Mouse (Mus musculus) megakaryocyte, embryonic 14.5 days (primary cell): ENCODE data around the gene Prkd1. TPM values are rescaled to one million over a fixed set of nuclear protein-coding genes. Genes with fewer than 3 reads are reported as not detected.

Experiments
- H3K27me3 ChIP-seq: replicated peaks from 2 replicates; pipeline ENCODE3; 2012; ENCODE audit warnings: inconsistent platforms
- H3K36me3 ChIP-seq: replicated peaks from 2 replicates; pipeline ENCODE3; 2012; ENCODE audit warnings: low read length, inconsistent platforms, mixed read lengths
- H3K4me1 ChIP-seq: 2 replicates; pipeline ENCODE4 v1.6.1; 2012; ENCODE audit warnings: inconsistent platforms
- H3K4me3 ChIP-seq: replicated peaks from 2 replicates; pipeline ENCODE3; 2012; ENCODE audit warnings: moderate library complexity, mild to moderate bottlenecking, inconsistent platforms
- H3K9me3 ChIP-seq: 2 replicates; pipeline ENCODE4 v1.6.1; 2012; ENCODE audit warnings: inconsistent platforms
- FLI1 ChIP-seq: IDR thresholded peaks from 2 replicates; pipeline ENCODE4 v1.6.1; 2012; ENCODE audit warnings: low read length, inconsistent platforms, mixed read lengths
- GATA1 ChIP-seq: IDR thresholded peaks from 3 replicates; pipeline ENCODE4 v1.6.1; 2012; ENCODE audit warnings: mixed read lengths, low read length, inconsistent platforms, borderline replicate concordance
- polyA plus RNA-seq: library from polyadenylated mRNA; stranded (reverse); fragments of >175 nt; gene quantifications from 2 replicates; pipeline ENCODE4 v1.2.3, GENCODE M21; 2012; ENCODE audit warnings: low replicate concordance; ENCODE audit not compliant: insufficient read depth

The Prkd1 gene
- polyA plus RNA-seq, 1 experiment = not detected

- Histone ChIP-seq H3K27me3 (no peaks in the 10 kb centered on the region), H3K4me1 (no peaks in the 10 kb centered on the region), H3K4me3 (no peak overlapping the region), H3K36me3 (no peaks in the 10 kb centered on the region), H3K9me3 (peaks cover 12% of the 10 kb centered on the region)
- TF ChIP-seq GATA1 (no peak), FLI1 (no peak)
Observed at GRCm38 (mm10) chr12:50457151-50457550, 191.7 kb downstream of the Prkd1 start.

GRCm38 (mm10) chr12:50451761-50452160 is 197.1 kb downstream of the Prkd1 start:
- no peak overlapping the region for H3K4me3 ChIP-seq
- TF ChIP-seq GATA1 (no peak), FLI1 (no peak)
- no peaks in the 10 kb centered on the region for H3K36me3 ChIP-seq
- H3K9me3 ChIP-seq = peaks cover 3% of the 10 kb centered on the region; the same call in 1 of the 2 replicates
- H3K4me1 ChIP-seq = no peaks in the 10 kb centered on the region
- H3K27me3 ChIP-seq = no peaks in the 10 kb centered on the region

GRCm38 (mm10) chr12:50436660-50437059 is 212.2 kb downstream of the Prkd1 start:
- no peaks in the 10 kb centered on the region for H3K36me3 ChIP-seq
- H3K4me3 ChIP-seq = no peak overlapping the region
- no peak for TF ChIP-seq FLI1
- no peak for TF ChIP-seq GATA1

GRCm38 (mm10) chr12:50430129-50430703 is 218.7 kb downstream of the Prkd1 start:
- Histone ChIP-seq H3K4me1 (no peaks in the 10 kb centered on the region), H3K9me3 (peaks cover 6% of the 10 kb centered on the region; the same call in 1 of the 2 replicates), H3K27me3 (no peaks in the 10 kb centered on the region), H3K36me3 (no peaks in the 10 kb centered on the region), H3K4me3 (no peak overlapping the region)
- TF ChIP-seq FLI1 (no peak), GATA1 (no peak)

More at GRCm38 (mm10) chr12:50436660-50437059, 212.2 kb downstream of the Prkd1 start:
- Histone ChIP-seq H3K9me3 (no peaks in the 10 kb centered on the region), H3K4me1 (no peaks in the 10 kb centered on the region), H3K27me3 (no peaks in the 10 kb centered on the region)

- H3K27me3 ChIP-seq = no peaks in the 10 kb centered on the region
- H3K4me1 ChIP-seq = no peaks in the 10 kb centered on the region
- H3K36me3 ChIP-seq = no peaks in the 10 kb centered on the region
- H3K4me3 ChIP-seq = no peak overlapping the region
- H3K9me3 ChIP-seq = no peaks in the 10 kb centered on the region
- TF ChIP-seq GATA1 = no peak
- TF ChIP-seq FLI1 = no peak
Observed at GRCm38 (mm10) chr12:50352404-50352803, 296.5 kb downstream of the Prkd1 start.

- no peaks in the 10 kb centered on the region for H3K27me3 ChIP-seq
- H3K4me1 ChIP-seq = no peaks in the 10 kb centered on the region
- no peak for TF ChIP-seq GATA1
- no peak for TF ChIP-seq FLI1
- no peaks in the 10 kb centered on the region for H3K36me3 ChIP-seq
- no peaks in the 10 kb centered on the region for H3K9me3 ChIP-seq
- H3K4me3 ChIP-seq = no peak overlapping the region
Observed at GRCm38 (mm10) chr12:50333182-50333581, 315.7 kb downstream of the Prkd1 start.

GRCm38 (mm10) chr12:50314634-50315033 is 334.3 kb downstream of the Prkd1 start:
- H3K36me3 ChIP-seq = no peaks in the 10 kb centered on the region
- H3K27me3 ChIP-seq = no peaks in the 10 kb centered on the region
- no peak overlapping the region for H3K4me3 ChIP-seq
- no peak for TF ChIP-seq FLI1
- no peaks in the 10 kb centered on the region for H3K9me3 ChIP-seq
- H3K4me1 ChIP-seq = no peaks in the 10 kb centered on the region

- no peaks in the 10 kb centered on the region for H3K9me3 ChIP-seq
- no peak overlapping the region for H3K4me3 ChIP-seq
- no peaks in the 10 kb centered on the region for H3K36me3 ChIP-seq
- TF ChIP-seq FLI1 = no peak
- H3K4me1 ChIP-seq = no peaks in the 10 kb centered on the region
- no peaks in the 10 kb centered on the region for H3K27me3 ChIP-seq
Observed at GRCm38 (mm10) chr12:50309276-50309675, 339.6 kb downstream of the Prkd1 start.

- H3K9me3 ChIP-seq = no peaks in the 10 kb centered on the region
- no peaks in the 10 kb centered on the region for H3K27me3 ChIP-seq
- no peak for TF ChIP-seq FLI1
- no peak for TF ChIP-seq GATA1
- no peaks in the 10 kb centered on the region for H3K4me1 ChIP-seq
- H3K36me3 ChIP-seq = no peaks in the 10 kb centered on the region
- H3K4me3 ChIP-seq = no peak overlapping the region
Observed at GRCm38 (mm10) chr12:50301334-50301733, 347.6 kb downstream of the Prkd1 start.

GRCm38 (mm10) chr12:50296067-50296466 is 352.8 kb downstream of the Prkd1 start:
- TF ChIP-seq FLI1 (no peak), GATA1 (no peak)
- Histone ChIP-seq H3K9me3 (no peaks in the 10 kb centered on the region), H3K4me1 (no peaks in the 10 kb centered on the region), H3K36me3 (no peaks in the 10 kb centered on the region), H3K4me3 (no peak overlapping the region), H3K27me3 (no peaks in the 10 kb centered on the region)

- no peaks in the 10 kb centered on the region for H3K4me1 ChIP-seq
- no peaks in the 10 kb centered on the region for H3K36me3 ChIP-seq
- no peaks in the 10 kb centered on the region for H3K27me3 ChIP-seq
- no peak overlapping the region for H3K4me3 ChIP-seq
- TF ChIP-seq FLI1 (no peak), GATA1 (no peak)
- H3K9me3 ChIP-seq = no peaks in the 10 kb centered on the region
Observed at GRCm38 (mm10) chr12:50295549-50295948, 353.3 kb downstream of the Prkd1 start.
